Mouse (Mus musculus) embryonic facial prominence, embryonic 10.5 days (tissue): ENCODE measurements at regions not wholly inside any gene's neighbourhood (a gene's known extent, or its start where the extent isn't known, plus 50 kb on each side); places are given as distances from the start of the nearest gene placed in this dataset.

ENCODE experiments used
- DNase-seq: peaks from one replicate; pipeline ENCODE4 v3.0.0-alpha.2; 2017; ENCODE audit warnings: low spot score
- H3K27ac ChIP-seq: fragments of 300-500 bp; sonication (generic); replicated peaks from 2 replicates; pipeline ENCODE4 v1.5.1; 2016; ENCODE audit warnings: mild to moderate bottlenecking
- H3K27me3 ChIP-seq: fragments of 300-500 bp; sonication (generic); replicated peaks from 2 replicates; pipeline ENCODE4 v1.6.1; 2016; ENCODE audit warnings: low read depth, mild to moderate bottlenecking; ENCODE audit not compliant: poor library complexity, severe bottlenecking
- H3K36me3 ChIP-seq: fragments of 300-500 bp; sonication (generic); replicated peaks from 2 replicates; pipeline ENCODE4 v1.6.1; 2016; ENCODE audit warnings: mild to moderate bottlenecking, moderate library complexity
- H3K4me1 ChIP-seq: fragments of 300-500 bp; sonication (generic); 2 replicates; pipeline ENCODE4 v1.6.1; 2016
- H3K4me3 ChIP-seq: fragments of 300-500 bp; sonication (generic); 2 replicates; pipeline ENCODE4 v1.5.1; 2016; ENCODE audit warnings: mild to moderate bottlenecking, moderate library complexity
- H3K9me3 ChIP-seq: fragments of 300-500 bp; sonication (generic); 2 replicates; pipeline ENCODE4 v1.6.1; 2016; ENCODE audit warnings: mild to moderate bottlenecking
- WGBS: fragments of 180-500 bp; shearing (Covaris S2); methylation state at CpG from one replicate; pipeline ENCODE4 v1.1.7; 2016; 5-methylcytosine and 5-hydroxymethylcytosine counted together

DNA sequence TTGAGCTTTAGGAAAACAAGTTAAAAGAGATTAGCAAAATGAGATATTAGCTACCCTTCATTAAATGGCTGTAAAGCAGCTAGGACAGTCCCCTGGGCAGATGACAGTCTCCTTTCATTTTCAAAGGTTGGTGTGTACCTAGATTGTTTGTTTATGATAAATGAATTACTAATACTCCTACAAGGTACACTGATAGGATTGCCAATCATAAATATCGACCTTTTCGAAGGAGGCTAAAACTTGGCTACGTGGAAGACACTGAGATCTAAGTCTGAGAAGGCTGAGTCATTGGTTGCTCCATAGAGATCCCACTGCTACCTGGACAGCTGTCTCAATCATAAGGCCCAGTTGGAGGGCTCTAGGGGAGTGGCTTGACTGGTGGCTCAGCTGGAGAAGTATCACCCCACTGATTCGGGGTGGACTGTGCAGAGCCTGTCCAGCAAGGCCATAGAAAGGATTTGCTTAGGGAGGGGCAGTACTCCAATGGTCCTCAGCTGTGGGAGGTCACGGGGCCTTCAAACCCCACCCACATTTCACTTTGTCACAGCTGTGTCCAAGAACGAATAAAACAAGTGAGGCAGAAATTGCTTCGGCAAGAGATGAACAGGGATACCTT is 166.9 kb upstream of the Ift57 start:
- Histone ChIP-seq H3K27ac (no peak overlapping the region), H3K9me3 (no peaks in the 10 kb centered on the region), H3K27me3 (no peaks in the 10 kb centered on the region), H3K4me1 (peaks cover 7% of the 10 kb centered on the region; the same call in 1 of the 2 replicates), H3K4me3 (no peak overlapping the region), H3K36me3 (no peaks in the 10 kb centered on the region)
- DNase-seq = no peak
- WGBS = 84% methylated on average over 7 of the region's 7 CpGs

DNA sequence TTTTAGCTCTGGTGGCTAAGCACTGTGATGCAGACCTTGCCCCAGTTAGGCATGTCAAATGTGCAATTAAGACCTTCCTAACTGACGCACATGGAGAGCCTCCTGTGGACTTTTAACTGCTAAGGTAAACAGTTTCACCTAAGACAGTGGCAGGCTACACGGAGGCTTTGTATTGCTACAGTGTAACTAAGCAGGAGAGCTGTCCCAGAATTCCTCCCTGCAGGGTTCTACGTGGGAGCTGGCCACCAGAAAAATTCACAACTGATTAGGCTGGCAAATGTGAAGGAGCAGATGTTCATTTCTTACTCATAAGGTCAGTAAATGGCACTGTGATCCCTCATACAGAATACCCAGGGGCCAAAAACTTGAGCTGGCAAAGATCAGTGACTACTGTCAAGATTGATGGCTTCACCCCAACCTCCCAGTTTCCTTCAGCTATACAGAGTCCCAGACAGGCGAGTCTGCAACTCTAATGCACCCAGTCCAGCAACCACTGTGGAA is 165.5 kb upstream of the Ift57 start:
- H3K27me3 ChIP-seq = no peaks in the 10 kb centered on the region
- H3K9me3 ChIP-seq = no peaks in the 10 kb centered on the region
- 49% methylated on average over 4 of the region's 4 CpGs for WGBS
- peaks cover 7% of the 10 kb centered on the region; the same call in 1 of the 2 replicates for H3K4me1 ChIP-seq
- no peak for DNase-seq
- H3K4me3 ChIP-seq = no peak overlapping the region
- H3K36me3 ChIP-seq = no peaks in the 10 kb centered on the region
- no peak overlapping the region for H3K27ac ChIP-seq

DNA sequence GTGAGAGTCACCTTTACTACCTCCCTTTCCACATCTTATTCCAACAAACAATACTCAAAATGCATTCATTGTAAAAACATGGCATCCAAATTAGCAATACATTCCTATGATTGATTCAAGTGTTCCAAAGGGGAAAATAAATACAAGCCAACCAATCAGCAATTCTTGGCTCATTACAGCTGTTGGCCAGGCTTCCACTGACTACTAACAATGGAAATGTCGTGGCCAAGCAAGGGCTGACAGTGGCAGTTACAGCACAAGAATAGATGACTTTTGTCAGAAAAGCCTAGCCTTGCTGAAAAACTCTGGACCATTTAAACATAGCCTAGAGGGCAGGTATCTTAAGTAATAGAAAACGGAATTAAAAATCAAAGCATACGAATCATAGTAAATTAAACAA is 148.8 kb upstream of the Ift57 start:
- no peak overlapping the region for H3K27ac ChIP-seq
- no peak for DNase-seq
- WGBS = 81% methylated on average over 3 of the region's 3 CpGs
- no peaks in the 10 kb centered on the region for H3K9me3 ChIP-seq
- H3K4me1 ChIP-seq = no peaks in the 10 kb centered on the region
- H3K27me3 ChIP-seq = no peaks in the 10 kb centered on the region
- H3K4me3 ChIP-seq = no peak overlapping the region
- H3K36me3 ChIP-seq = no peaks in the 10 kb centered on the region

DNA sequence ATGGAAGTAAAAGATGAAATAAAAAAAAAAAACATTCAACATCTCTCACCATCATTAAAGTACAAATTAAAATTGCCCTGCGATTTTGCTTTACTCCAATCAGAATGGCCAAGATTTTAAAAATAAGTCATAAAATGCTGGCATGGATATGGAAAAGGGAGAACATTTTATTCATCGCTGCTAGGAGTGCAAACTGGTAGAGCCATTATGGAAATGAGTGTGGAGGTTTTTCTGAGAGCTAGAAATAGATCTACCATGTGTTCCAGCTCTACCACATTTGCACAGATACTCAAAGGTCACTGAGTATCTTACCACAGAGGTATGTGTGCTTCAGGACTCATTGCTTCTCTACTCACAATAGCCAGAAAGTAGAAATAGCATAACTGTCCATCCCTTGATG is 129.0 kb upstream of the Ift57 start:
- no peak for DNase-seq
- no peaks in the 10 kb centered on the region for H3K9me3 ChIP-seq
- H3K4me1 ChIP-seq = no peaks in the 10 kb centered on the region
- no peaks in the 10 kb centered on the region for H3K27me3 ChIP-seq
- no peaks in the 10 kb centered on the region for H3K36me3 ChIP-seq
- H3K4me3 ChIP-seq = no peak overlapping the region
- H3K27ac ChIP-seq = no peak overlapping the region
- 94% methylated on average over 2 of the region's 2 CpGs for WGBS

DNA sequence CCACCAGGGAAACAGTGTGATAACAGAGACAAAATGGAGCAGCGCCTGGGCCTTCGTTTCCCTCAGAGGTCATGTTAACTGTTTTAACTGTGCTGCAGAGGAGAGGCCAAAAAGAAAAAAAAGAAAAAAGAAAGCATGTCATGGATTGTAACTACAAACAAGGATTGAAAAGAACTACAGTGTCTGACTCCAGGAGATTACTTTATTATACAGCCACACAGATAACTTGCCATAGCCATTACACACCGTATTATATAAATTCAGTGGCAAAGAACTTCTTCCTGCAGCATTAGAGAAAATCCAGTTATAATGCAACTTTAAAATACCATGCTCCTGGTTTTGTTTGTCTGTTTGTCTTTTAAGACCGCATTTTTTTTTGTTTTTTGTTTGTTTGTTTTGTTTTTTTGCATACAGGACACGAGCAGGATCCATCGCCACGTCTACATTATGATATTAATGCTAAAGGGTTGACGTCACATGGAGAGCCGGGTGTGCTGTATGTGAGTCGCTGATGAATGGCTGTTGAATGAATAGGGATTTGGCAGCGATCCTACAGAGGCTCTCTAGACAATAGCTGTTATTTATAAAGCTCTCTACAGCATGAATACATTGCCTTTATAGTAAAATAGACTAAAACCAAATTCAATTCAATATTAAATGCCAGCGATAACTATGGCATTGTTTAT is 126.4 kb upstream of the Ift57 start:
- Histone ChIP-seq H3K27ac (no peak overlapping the region), H3K36me3 (no peaks in the 10 kb centered on the region), H3K27me3 (no peaks in the 10 kb centered on the region), H3K4me3 (no peak overlapping the region), H3K9me3 (no peaks in the 10 kb centered on the region), H3K4me1 (no peaks in the 10 kb centered on the region)
- no peak for DNase-seq
- WGBS = 79% methylated on average over 12 of the region's 12 CpGs

DNA sequence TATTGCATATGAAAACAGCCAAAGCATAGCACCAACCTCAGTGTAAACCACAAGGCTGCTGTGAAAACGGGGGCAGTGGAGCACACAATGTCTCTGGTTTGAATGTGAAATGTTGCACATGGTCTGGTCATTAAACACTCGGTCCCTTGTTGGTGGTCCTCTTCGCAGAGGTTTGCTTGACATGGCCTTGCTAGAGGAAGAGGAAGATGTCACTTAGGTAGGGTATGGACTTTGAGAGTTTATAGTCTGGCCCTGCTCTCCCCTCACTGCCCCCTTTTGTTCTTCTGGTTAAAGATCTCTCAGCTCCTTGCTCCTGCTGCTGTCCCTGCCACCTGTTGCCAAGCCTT is 125.9 kb upstream of the Ift57 start:
- H3K36me3 ChIP-seq = no peaks in the 10 kb centered on the region
- no peak overlapping the region for H3K4me3 ChIP-seq
- no peak for DNase-seq
- 85% methylated on average over 3 of the region's 3 CpGs for WGBS
- H3K27ac ChIP-seq = no peak overlapping the region
- H3K27me3 ChIP-seq = no peaks in the 10 kb centered on the region
- no peaks in the 10 kb centered on the region for H3K4me1 ChIP-seq
- no peaks in the 10 kb centered on the region for H3K9me3 ChIP-seq

DNA sequence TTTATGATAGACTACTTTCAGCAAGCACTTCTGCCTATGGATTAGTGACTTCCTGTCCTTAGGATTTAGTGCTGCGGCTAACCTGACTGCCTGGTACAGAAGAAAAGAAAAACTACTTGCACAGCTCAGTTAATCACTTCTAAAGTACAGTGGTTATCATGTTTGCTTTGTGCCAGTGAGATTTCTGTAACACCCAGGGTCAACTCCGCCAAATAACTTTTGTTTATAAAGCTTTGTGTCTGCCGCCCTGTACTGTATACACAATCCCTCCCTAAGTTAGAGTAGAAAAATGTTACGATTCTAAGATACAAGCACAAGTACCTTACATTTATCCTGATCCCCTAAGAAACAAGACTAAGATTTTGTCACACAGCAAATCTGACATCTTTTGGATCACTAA is 120.1 kb upstream of the Ift57 start:
- H3K27ac ChIP-seq = no peak overlapping the region
- DNase-seq = no peak
- H3K4me1 ChIP-seq = no peaks in the 10 kb centered on the region

DNA sequence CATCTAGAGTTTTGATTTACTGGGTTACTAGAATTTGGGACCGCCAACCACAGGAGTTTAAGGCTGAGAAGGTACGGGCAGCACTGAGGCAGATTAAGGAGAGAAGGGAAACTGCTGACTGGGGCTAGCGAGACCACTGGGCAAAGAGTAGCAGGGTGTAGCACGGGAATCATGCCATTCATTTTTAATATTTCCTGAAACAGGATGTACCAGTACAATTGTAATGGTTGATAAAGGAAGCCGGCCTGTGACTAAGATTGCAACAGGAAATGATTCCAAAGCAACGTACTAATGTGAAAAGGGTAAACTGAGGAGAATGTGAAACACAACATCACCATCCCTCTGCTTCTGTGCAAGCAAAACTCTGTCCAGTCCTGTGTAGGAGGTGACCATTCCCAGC is 118.3 kb upstream of the Ift57 start:
- no peak overlapping the region for H3K27ac ChIP-seq
- DNase-seq = no peak
- H3K27me3 ChIP-seq = no peaks in the 10 kb centered on the region
- no peak overlapping the region for H3K4me3 ChIP-seq
- H3K4me1 ChIP-seq = no peaks in the 10 kb centered on the region
- H3K36me3 ChIP-seq = no peaks in the 10 kb centered on the region
- H3K9me3 ChIP-seq = no peaks in the 10 kb centered on the region
- 96% methylated on average over 6 of the region's 6 CpGs for WGBS

More for the DNA sequence above, 120.1 kb upstream of the Ift57 start:
- H3K4me3 ChIP-seq = no peak overlapping the region
- no peaks in the 10 kb centered on the region for H3K9me3 ChIP-seq
- 91% methylated on average over 4 of the region's 4 CpGs for WGBS
- no peaks in the 10 kb centered on the region for H3K27me3 ChIP-seq
- no peaks in the 10 kb centered on the region for H3K36me3 ChIP-seq

DNA sequence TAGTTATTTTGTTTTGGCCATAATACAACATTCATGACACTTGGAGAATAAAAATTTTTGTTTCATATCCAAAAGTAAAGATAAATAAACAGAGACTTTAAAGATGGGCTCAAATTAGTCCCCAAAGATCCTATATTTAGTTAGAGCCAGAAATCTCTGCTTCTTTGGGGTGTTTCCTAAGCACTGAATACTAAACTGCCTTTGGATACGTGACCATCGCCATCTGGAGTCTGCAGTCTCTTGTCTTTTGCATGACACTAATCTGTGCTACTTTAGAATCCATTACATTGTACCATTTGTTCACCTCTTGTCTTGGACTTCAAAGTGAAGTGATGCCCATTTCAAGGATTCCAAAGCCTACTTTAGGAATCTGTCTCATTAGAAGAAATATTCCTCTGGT is 92.5 kb upstream of the Ift57 start:
- H3K27me3 ChIP-seq = no peaks in the 10 kb centered on the region
- H3K9me3 ChIP-seq = peaks cover 1% of the 10 kb centered on the region; the same call in 1 of the 2 replicates
- H3K36me3 ChIP-seq = no peaks in the 10 kb centered on the region
- H3K4me3 ChIP-seq = no peak overlapping the region
- 85% methylated on average over 2 of the region's 2 CpGs for WGBS
- H3K27ac ChIP-seq = no peak overlapping the region
- DNase-seq = no peak
- H3K4me1 ChIP-seq = no peaks in the 10 kb centered on the region

DNA sequence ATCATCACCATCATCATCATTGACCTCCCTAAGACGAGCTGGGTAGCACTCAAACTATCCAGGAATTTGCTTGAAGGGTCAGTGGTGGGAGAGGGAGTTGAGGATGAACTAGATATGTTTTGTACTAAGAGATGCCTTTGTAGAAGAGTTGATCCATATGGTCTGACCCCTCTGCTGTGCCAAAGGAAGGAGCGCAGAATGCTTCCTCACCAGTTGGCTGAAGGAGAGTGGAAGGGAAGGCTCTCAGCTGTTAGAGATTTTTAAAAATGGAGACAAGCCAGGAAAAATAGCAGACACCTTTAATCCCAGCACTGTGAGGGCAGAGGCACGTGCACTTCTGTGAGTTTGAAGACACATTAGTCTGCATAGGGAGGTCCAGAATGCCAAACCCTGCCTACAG is 84.2 kb upstream of the Ift57 start:
- DNase-seq = no peak
- Histone ChIP-seq H3K27me3 (no peaks in the 10 kb centered on the region), H3K36me3 (no peaks in the 10 kb centered on the region), H3K4me1 (no peaks in the 10 kb centered on the region), H3K9me3 (peaks cover 9% of the 10 kb centered on the region; the same call in 1 of the 2 replicates), H3K27ac (no peak overlapping the region), H3K4me3 (no peak overlapping the region)
- 84% methylated on average over 3 of the region's 3 CpGs for whole genome bisulfite sequencing

DNA sequence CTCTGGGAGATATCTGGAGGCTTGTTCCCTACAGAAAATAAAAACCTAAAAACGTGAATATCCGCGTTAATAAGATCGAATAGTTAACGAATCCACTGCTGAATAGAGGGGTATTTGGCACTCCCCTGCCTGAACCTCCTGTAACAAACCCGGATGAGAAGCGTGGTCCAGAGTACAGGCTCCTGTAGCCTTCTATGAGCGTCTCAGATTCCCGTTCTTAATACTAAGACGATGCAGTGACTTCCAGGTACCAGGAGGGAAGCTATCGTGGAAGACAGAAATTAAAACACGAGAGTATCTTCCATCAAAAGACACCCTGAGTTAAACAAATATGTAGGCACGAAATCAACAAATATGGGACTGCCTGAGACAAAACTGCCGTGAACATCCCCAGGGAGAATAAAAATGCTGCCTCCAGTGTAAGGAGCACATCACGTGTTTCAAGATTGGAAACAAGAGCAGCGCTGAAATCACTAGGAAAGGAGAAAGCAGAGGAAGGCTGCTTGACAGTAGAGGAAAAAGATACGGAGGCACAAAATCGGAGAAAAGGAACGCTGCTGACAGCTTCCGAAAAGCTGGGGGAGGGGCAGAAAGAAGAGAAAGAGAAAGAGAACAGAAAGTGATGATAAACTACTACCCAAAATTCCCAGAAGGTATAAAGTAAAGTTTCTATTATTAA is 83.6 kb upstream of the Ift57 start:
- Histone ChIP-seq H3K36me3 (no peaks in the 10 kb centered on the region), H3K4me1 (no peaks in the 10 kb centered on the region), H3K27ac (no peak overlapping the region), H3K4me3 (no peak overlapping the region), H3K9me3 (peaks cover 9% of the 10 kb centered on the region; the same call in 1 of the 2 replicates), H3K27me3 (no peaks in the 10 kb centered on the region)
- no peak for DNase-seq
- 86% methylated on average over 20 of the region's 20 CpGs for WGBS

DNA sequence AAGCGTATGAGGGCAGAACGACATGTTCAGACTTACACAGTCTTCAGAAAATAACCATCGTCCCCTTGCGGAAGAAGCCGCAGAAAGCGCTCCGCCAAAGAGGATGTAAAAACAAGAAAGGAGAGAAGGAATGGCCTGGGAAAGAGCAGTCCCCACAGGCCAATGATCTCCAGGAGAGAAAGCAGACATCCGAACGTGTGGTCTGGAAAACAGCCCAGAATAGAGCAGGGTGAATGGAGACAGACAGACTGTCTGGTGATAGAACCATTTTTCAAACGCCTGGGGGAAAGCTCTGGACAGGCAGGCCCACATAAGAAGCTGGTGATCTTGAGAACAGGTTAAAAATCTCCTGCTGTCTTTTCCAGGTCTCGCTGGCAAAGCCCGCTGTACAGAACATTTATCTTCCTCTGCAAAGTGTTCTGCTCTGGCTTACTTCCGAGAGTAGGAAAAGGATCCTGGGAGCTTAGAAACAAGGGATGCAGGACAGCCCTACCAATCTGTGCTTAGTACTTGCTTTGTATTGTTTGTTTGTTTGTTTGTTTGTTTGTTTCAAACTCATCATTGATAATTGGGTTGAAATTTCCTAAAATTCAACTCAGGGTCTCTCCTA is 82.7 kb upstream of the Ift57 start:
- H3K4me1 ChIP-seq = no peaks in the 10 kb centered on the region
- peaks cover 8% of the 10 kb centered on the region; the same call in 1 of the 2 replicates for H3K9me3 ChIP-seq
- H3K36me3 ChIP-seq = no peaks in the 10 kb centered on the region
- no peak for DNase-seq
- H3K27me3 ChIP-seq = no peaks in the 10 kb centered on the region
- no peak overlapping the region for H3K4me3 ChIP-seq
- 85% methylated on average over 13 of the region's 13 CpGs for WGBS
- H3K27ac ChIP-seq = no peak overlapping the region
